Mouse (Mus musculus) midbrain, embryonic 15.5 days (tissue): Measurements from ENCODE around the gene Marco. TPM values are rescaled to one million over a fixed set of nuclear protein-coding genes. Genes with fewer than 3 reads are reported as not detected.

ENCODE experiments used
- ATAC-seq: fragments of 200-750 bp; cut with Nextera tagmentation; replicated peaks from 2 replicates; pipeline ENCODE4 v1.8.0; 2017; ENCODE audit warnings: moderate TSS enrichment
- H3K27ac ChIP-seq: fragments of 300-500 bp; sonication (generic); 2 replicates; pipeline ENCODE4 v1.5.1; 2015; ENCODE audit warnings: mild to moderate bottlenecking, inconsistent platforms
- H3K27me3 ChIP-seq: fragments of 300-500 bp; sonication (generic); replicated peaks from 2 replicates; pipeline ENCODE4 v1.6.1; 2015; ENCODE audit warnings: inconsistent platforms
- H3K36me3 ChIP-seq: fragments of 300-500 bp; sonication (generic); replicated peaks from 2 replicates; pipeline ENCODE4 v1.6.1; 2015; ENCODE audit warnings: inconsistent platforms
- H3K4me1 ChIP-seq: fragments of 300-500 bp; sonication (generic); 2 replicates; pipeline ENCODE4 v1.6.1; 2015; ENCODE audit warnings: inconsistent platforms
- H3K4me2 ChIP-seq: fragments of 300-500 bp; sonication (generic); 2 replicates; pipeline ENCODE4 v1.6.1; 2015; ENCODE audit warnings: inconsistent platforms, mild to moderate bottlenecking, moderate library complexity
- H3K4me3 ChIP-seq: fragments of 300-500 bp; sonication (generic); 2 replicates; pipeline ENCODE4 v1.5.1; 2015; ENCODE audit warnings: mild to moderate bottlenecking, inconsistent platforms
- H3K9ac ChIP-seq: fragments of 300-500 bp; sonication (generic); 2 replicates; pipeline ENCODE4 v1.6.1; 2015; ENCODE audit warnings: mild to moderate bottlenecking, inconsistent platforms
- H3K9me3 ChIP-seq: fragments of 300-500 bp; sonication (generic); 2 replicates; pipeline ENCODE4 v1.6.1; 2016; ENCODE audit warnings: inconsistent platforms
- WGBS: fragments of 180-500 bp; shearing (Covaris S2); methylation state at CpG from one replicate; pipeline ENCODE4 v1.1.7; 2015; ENCODE audit warnings: mixed read lengths; 5-methylcytosine and 5-hydroxymethylcytosine counted together
- polyA plus RNA-seq: library from polyadenylated mRNA; unstranded; fragments of >200 nt; fragmentation: Nextera tagmentation; extraction: Ambion mirVana; gene quantifications from 2 replicates; pipeline ENCODE4 v1.2.1, GENCODE M21; 2015

Marco gene
- 0.18 and 0.23 TPM in 2 replicates for polyA plus RNA-seq

- no peak within 1 kb of the TSS for H3K9ac ChIP-seq
- H3K9me3 ChIP-seq: no peaks in the 10 kb centered on the region
- no peak within 1 kb of the TSS for H3K27ac ChIP-seq
- H3K4me3 ChIP-seq: no peak within 1 kb of the TSS
- WGBS: 80% methylated on average over 1 of the region's 1 CpGs
- no peak within 1 kb of the TSS for H3K4me2 ChIP-seq
- ATAC-seq: no peak
- H3K4me1 ChIP-seq: no peaks in the 10 kb centered on the region
- H3K27me3 ChIP-seq: no peaks in the 10 kb centered on the region
- no peaks in the 10 kb centered on the region for H3K36me3 ChIP-seq
Measured at GRCm38 (mm10) chr1:120504924-120505323, at the start of gene Marco. Gene Marco (minus strand): TSS chr1:120505024.

GRCm38 (mm10) chr1:120539506-120540029 lies 34.7 kb upstream of the Marco start:
- Histone ChIP-seq H3K27ac (no peak overlapping the region), H3K27me3 (no peaks in the 10 kb centered on the region), H3K4me1 (no peaks in the 10 kb centered on the region), H3K4me3 (no peak overlapping the region), H3K36me3 (no peaks in the 10 kb centered on the region), H3K9ac (no peak overlapping the region), H3K4me2 (no peak overlapping the region), H3K9me3 (no peaks in the 10 kb centered on the region)
- ATAC-seq: no peak
- 88% methylated on average over 7 of the region's 7 CpGs for whole genome bisulfite sequencing

DNA sequence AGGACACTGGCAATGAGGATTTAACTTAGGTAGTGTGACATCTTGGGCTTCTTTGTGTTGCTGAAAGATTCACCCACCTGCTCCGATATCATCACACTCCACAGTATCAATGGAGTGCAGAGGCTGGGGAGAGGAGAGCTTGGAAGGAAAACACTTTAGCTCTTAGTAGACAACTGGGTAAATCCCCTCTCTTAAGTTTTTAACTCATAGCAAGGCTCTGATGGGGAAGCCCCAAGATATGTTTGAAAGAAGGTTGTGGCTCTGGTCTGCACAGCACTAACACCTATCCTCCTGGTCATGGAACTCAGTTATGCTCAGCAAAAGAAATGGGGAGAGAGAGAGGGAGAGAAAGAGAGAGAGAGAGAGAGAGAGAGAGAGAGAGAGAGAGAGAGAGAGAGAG lies 32.2 kb upstream of the Marco start:
- no peak overlapping the region for H3K4me2 ChIP-seq
- H3K4me1 ChIP-seq: no peaks in the 10 kb centered on the region
- H3K27me3 ChIP-seq: no peaks in the 10 kb centered on the region
- no peak overlapping the region for H3K9ac ChIP-seq
- H3K4me3 ChIP-seq: no peak overlapping the region
- H3K27ac ChIP-seq: no peak overlapping the region
- H3K9me3 ChIP-seq: no peaks in the 10 kb centered on the region
- ATAC-seq: no peak
- no peaks in the 10 kb centered on the region for H3K36me3 ChIP-seq
- 93% methylated on average over 1 of the region's 1 CpGs for WGBS

DNA sequence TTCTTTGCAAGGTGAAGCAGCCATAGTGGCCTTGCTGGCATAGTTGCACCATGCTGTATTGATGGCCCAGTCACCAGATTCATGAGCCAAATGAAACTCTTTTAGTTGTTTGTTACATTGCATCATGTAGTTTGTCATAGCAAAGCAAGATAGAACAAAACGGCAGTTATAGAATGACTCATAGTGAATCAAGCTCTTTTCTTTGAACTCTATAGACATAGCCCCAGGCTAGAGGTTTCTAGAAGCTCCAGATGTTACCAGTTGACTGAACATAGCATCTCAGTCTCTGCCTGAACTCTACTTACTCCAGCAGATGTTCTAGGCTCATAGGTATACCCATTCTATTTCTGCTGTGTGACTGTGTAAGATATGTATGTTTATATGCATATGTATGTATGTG lies 31.1 kb upstream of the Marco start:
- Histone ChIP-seq H3K4me1 (no peaks in the 10 kb centered on the region), H3K27ac (no peak overlapping the region), H3K27me3 (no peaks in the 10 kb centered on the region), H3K9ac (no peak overlapping the region), H3K4me3 (no peak overlapping the region), H3K36me3 (no peaks in the 10 kb centered on the region), H3K9me3 (no peaks in the 10 kb centered on the region), H3K4me2 (no peak overlapping the region)
- WGBS: 90% methylated on average over 1 of the region's 1 CpGs
- ATAC-seq: no peak

- WGBS: 81% methylated on average over 6 of the region's 6 CpGs
- Histone ChIP-seq H3K27me3 (no peaks in the 10 kb centered on the region), H3K9ac (no peak overlapping the region), H3K27ac (no peak overlapping the region), H3K9me3 (no peaks in the 10 kb centered on the region), H3K4me3 (no peak overlapping the region), H3K4me1 (no peaks in the 10 kb centered on the region), H3K36me3 (no peaks in the 10 kb centered on the region), H3K4me2 (no peak overlapping the region)
- no peak for ATAC-seq
Measured at GRCm38 (mm10) chr1:120532321-120532916, 27.6 kb upstream of the Marco start.

DNA sequence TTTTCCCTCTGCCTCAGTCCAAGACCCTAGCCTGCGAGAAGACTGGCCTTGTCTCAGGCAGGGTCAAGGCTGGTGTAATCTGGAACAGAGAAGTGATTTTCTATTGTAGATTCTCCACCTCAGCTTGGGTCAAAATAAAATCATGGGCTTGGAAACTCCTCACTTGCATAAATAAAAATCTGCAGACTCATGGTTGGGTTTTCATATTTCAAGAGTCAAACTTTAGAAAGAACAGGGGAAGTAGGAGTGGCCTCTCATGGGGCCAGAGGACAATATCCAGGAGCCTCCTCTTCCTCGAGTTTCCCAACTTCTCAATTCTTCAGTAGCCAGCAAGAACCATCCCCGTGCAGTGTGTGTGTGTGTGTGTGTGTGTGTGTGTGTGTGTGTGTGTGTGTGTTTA lies 26.9 kb upstream of the Marco start:
- no peaks in the 10 kb centered on the region for H3K9me3 ChIP-seq
- no peak overlapping the region for H3K4me2 ChIP-seq
- H3K27me3 ChIP-seq: no peaks in the 10 kb centered on the region
- ATAC-seq: no peak
- no peaks in the 10 kb centered on the region for H3K4me1 ChIP-seq
- no peak overlapping the region for H3K27ac ChIP-seq
- no peak overlapping the region for H3K4me3 ChIP-seq
- no peak overlapping the region for H3K9ac ChIP-seq
- H3K36me3 ChIP-seq: no peaks in the 10 kb centered on the region
- WGBS: 90% methylated on average over 3 of the region's 3 CpGs

- Histone ChIP-seq H3K4me3 (no peak overlapping the region), H3K36me3 (no peaks in the 10 kb centered on the region), H3K4me2 (no peak overlapping the region), H3K27ac (no peak overlapping the region), H3K4me1 (no peaks in the 10 kb centered on the region), H3K9me3 (no peaks in the 10 kb centered on the region), H3K9ac (no peak overlapping the region), H3K27me3 (no peaks in the 10 kb centered on the region)
- WGBS: 87% methylated on average over 2 of the region's 2 CpGs
- no peak for ATAC-seq
Measured at GRCm38 (mm10) chr1:120529881-120530280, 25.1 kb upstream of the Marco start.

- Histone ChIP-seq H3K27ac (no peak overlapping the region), H3K4me1 (no peaks in the 10 kb centered on the region), H3K27me3 (no peaks in the 10 kb centered on the region), H3K9ac (no peak overlapping the region), H3K9me3 (no peaks in the 10 kb centered on the region), H3K4me2 (no peak overlapping the region), H3K4me3 (no peak overlapping the region), H3K36me3 (no peaks in the 10 kb centered on the region)
- 69% methylated on average over 7 of the region's 7 CpGs for WGBS
- no peak for ATAC-seq
Measured at GRCm38 (mm10) chr1:120517618-120518017, 12.8 kb upstream of the Marco start.

- H3K4me2 ChIP-seq: no peak overlapping the region
- no peak overlapping the region for H3K9ac ChIP-seq
- no peaks in the 10 kb centered on the region for H3K4me1 ChIP-seq
- H3K9me3 ChIP-seq: no peaks in the 10 kb centered on the region
- WGBS: 85% methylated on average over 3 of the region's 3 CpGs
- no peaks in the 10 kb centered on the region for H3K36me3 ChIP-seq
- H3K27ac ChIP-seq: no peak overlapping the region
- ATAC-seq: no peak
- no peaks in the 10 kb centered on the region for H3K27me3 ChIP-seq
- H3K4me3 ChIP-seq: no peak overlapping the region
Measured at GRCm38 (mm10) chr1:120510311-120510710, 5.5 kb upstream of the Marco start.

GRCm38 (mm10) chr1:120508976-120509375 lies 4.2 kb upstream of the Marco start:
- Histone ChIP-seq H3K9me3 (no peaks in the 10 kb centered on the region), H3K4me2 (no peak overlapping the region), H3K4me1 (no peaks in the 10 kb centered on the region), H3K4me3 (no peak overlapping the region), H3K9ac (no peak overlapping the region), H3K36me3 (no peaks in the 10 kb centered on the region), H3K27me3 (no peaks in the 10 kb centered on the region), H3K27ac (no peak overlapping the region)
- 94% methylated on average over 4 of the region's 4 CpGs for WGBS
- ATAC-seq: no peak

- Histone ChIP-seq H3K36me3 (no peaks in the 10 kb centered on the region), H3K9ac (no peak overlapping the region), H3K4me1 (no peaks in the 10 kb centered on the region), H3K9me3 (no peaks in the 10 kb centered on the region), H3K4me3 (no peak overlapping the region), H3K4me2 (no peak overlapping the region), H3K27ac (no peak overlapping the region), H3K27me3 (no peaks in the 10 kb centered on the region)
- WGBS: 64% methylated on average over 6 of the region's 6 CpGs
- ATAC-seq: no peak
Measured at GRCm38 (mm10) chr1:120504046-120504710, 646 bp downstream of the Marco start.

- 84% methylated on average over 4 of the region's 4 CpGs for WGBS
- H3K9ac ChIP-seq: no peak overlapping the region
- no peak overlapping the region for H3K4me3 ChIP-seq
- H3K4me1 ChIP-seq: no peaks in the 10 kb centered on the region
- H3K27ac ChIP-seq: no peak overlapping the region
- H3K9me3 ChIP-seq: no peaks in the 10 kb centered on the region
- H3K36me3 ChIP-seq: no peaks in the 10 kb centered on the region
- no peak overlapping the region for H3K4me2 ChIP-seq
- ATAC-seq: no peak
- H3K27me3 ChIP-seq: no peaks in the 10 kb centered on the region
Measured at GRCm38 (mm10) chr1:120501496-120501895, 3.3 kb downstream of the Marco start.

- WGBS: 77% methylated on average over 4 of the region's 4 CpGs
- Histone ChIP-seq H3K9me3 (no peaks in the 10 kb centered on the region), H3K4me2 (no peak overlapping the region), H3K9ac (no peak overlapping the region), H3K36me3 (no peaks in the 10 kb centered on the region), H3K4me3 (no peak overlapping the region), H3K27ac (no peak overlapping the region), H3K4me1 (no peaks in the 10 kb centered on the region), H3K27me3 (no peaks in the 10 kb centered on the region)
- no peak for ATAC-seq
Measured at GRCm38 (mm10) chr1:120498036-120498435, 6.8 kb downstream of the Marco start.
